Mouse (Mus musculus): ENCODE data around the gene Il6st.

Gene Il6st

DNA sequence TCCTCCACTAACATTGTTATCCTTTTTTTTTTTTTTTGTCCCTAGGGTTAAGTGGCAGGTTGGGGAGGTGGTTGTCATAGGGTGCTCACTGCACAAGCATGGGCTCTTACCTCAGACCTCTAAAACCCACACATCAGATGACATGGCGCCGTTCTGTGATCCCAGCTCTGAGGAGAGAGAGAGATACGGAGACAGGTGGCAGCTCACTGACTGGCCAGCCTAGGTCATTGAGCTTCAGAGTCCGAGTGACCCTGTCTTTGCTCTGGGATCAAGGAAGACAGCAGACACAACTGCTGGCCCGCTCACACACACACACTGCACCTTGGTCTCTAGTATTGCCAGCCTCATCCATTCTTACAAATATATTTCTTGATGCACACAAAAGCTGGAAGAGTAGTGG is 18.7 kb downstream of the Il6st start:
- no peak for DNase-seq (ENCODE audit: low spot score in 2 of 2)

DNA sequence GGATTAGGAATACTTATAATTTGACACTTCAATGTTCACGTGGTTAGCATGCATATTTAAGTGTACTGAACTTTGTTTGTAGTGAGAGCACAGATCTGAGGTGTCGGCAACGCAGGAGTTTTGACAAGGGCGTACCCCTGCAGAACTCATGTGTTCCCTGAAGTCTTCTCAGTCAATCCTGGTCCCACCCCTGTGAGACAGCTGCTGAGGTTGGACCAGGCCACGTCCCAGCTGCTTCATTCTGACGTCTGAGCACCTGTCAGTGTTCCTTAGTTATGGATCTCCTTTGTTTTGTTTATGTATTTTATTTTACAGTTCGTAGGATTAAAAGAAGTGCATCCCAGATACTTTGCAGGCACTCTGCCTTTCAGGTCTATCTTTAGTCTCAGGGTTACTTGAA is 19.1 kb downstream of the Il6st start:
- DNase-seq (ENCODE audit: low spot score in 2 of 2) = no peak

DNA sequence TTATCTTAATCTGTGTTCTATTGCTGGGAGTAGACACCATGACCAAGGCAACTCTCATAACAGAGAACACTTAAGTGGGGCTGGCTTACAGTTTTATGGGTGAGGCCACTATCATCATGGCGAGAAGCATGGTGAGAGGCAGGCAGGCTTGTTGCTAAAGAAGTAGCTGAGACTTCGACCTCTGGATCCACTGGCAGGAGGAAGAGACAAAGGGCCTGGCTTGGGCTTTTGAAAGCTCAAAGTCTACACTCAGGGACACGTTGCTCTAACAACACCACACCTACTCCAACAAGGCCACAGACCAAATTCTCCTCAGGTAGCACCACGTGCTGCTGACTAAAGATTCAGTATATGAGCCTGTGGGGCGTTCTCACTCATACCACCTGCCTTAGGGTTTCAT is 22.4 kb downstream of the Il6st start:
- no peak for DNase-seq (ENCODE audit: low spot score in 2 of 2)

DNA sequence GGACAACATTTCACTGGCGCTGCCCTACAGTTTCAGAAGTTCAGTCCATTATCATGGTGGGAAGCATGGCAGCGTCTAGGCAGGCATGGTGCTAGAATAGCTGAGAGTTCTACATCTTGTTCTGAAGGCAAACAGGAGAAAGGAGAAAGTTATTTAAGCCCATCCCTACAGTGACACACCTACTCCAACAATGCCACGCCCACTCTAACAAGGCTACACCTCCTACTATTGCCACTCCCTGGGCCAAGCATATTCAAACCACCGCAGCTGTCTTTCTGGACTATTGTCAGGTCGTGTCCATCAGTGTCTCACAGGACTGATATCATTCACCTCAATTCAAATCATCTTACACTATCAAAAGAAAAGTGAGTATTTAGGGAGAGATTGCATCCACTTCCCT is 22.8 kb downstream of the Il6st start:
- no peak for DNase-seq (ENCODE audit: low spot score in 2 of 2)

DNA sequence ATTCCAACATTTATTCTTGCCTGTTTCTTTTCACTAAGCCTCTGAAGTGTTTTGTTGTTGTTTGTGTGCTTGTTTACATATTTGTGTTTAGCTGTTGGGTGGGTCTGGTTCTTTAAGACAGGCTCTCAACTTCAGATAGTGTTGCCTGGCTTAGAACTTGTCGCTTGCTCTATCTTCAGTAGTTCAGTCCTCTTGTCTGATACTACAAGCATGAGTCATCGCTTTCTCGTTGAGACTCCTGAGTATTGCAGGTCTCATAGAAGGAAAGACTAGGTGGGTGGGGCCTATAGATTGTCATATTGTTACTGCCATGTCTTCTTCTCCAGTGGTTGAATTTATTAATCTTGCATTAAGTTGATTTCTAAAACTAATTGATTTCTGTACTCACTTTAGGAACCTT is 26.2 kb downstream of the Il6st start:
- DNase-seq (ENCODE audit: low spot score in 2 of 2) = no peak

DNA sequence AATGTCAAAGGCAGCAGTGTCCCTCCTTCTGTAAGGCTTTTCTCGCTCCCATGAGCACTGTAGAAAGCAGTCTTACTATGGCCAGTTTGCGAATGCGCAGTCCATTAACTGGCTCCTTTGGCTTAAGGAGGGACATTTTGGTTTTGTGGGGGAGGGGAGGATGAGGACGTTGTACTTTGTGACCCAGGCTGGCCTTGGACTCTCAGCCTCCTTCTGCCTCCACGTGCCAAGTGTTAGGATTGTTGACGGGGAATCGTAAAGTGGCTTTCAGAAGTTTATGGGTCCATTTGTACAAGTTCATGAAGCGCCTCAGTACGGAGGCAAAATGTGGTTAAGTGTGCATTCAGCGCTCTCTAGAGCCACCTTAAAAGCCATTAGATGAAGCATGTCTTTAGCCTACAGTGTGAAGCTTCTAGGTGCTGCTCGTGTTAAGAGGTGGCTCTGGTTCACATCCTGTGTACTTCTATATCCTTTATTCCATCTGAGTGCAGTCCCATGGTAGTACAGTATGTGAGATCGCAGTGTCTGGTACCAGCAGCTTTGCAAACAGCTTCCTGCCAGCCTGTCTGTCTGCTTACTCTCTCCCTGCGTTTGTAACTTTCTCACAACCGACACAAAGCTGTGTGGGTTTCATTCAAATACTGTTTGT is 27.9 kb downstream of the Il6st start:
- no peak for DNase-seq (ENCODE audit: low spot score in 2 of 2)

DNA sequence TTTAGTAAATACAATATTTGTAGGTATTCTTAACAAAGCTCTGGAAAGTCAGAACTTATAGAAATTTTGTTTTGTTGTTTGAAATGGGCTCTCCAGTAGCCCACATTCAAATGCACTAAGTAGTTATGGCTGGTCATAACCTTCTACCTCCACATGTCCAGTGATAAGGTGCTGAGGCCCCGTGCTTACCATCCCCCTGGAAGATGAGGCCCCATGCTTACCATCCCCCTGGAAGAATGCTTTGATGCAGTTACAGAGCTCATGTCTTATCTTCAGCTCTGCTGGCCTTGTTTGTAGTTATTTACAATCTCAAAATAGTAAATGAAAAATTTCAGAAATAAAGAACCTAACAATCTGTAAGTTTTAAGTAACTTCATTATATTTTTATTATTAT is 28.4 kb downstream of the Il6st start:
- no peak for DNase-seq (ENCODE audit: low spot score in 2 of 2)

DNA sequence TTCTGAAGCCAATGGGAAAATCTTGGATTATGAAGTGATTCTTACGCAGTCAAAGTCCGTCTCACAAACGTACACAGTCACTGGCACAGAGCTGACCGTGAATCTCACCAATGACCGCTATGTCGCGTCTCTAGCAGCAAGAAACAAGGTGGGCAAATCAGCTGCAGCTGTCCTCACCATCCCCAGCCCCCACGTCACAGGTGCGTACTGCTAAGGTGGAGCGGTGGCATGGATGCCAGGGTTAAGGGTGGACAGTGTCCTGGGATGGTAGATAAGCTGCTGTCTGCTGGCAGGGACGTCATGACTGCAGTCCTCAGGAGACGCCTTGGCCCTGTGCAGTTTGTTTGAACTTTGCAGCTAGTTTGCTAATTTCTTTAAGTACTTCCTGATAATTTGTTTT is 30.7 kb downstream of the Il6st start:
- no peak for DNase-seq (ENCODE audit: low spot score in 2 of 2)

DNA sequence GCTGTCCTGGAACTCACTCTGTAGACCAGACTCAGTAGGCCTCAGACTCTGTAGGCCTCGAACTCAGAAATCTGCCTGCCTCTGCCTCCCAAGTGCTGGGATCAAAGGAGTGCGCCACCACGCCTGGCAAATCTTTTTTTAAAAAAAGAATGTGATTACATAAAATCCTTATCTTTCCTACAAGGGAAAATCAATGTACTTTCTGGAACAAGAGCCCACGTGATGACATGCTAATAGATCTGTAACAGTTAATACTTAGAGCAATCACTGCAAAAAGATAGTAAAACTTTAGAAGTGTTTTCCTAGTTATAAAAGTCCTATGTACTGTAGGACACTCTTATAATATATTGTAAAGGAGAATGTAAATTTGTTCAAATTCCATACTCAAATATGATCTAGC is 36.2 kb downstream of the Il6st start:
- DNase-seq (ENCODE audit: low spot score in 2 of 2) = no peak

DNA sequence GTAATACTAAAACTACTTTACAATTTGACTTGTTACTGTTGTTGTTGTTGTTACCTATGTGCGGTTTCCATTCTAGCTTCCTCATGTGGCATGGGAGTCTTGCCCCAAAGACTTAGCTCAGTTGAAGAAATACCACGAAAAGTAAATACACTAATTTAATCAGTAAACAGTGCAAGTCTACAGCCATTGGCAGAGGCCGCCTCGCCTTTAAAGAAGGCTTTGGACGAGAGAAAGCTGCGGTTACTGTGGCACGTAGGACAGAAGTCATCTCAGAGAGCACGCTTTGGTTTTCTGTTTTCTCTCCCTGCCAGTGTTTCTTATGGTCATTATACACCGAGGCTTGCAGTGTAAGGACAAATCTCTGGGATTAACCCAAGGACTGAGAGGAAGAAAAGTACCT is 36.6 kb downstream of the Il6st start:
- DNase-seq (ENCODE audit: low spot score in 2 of 2) = no peak

DNA sequence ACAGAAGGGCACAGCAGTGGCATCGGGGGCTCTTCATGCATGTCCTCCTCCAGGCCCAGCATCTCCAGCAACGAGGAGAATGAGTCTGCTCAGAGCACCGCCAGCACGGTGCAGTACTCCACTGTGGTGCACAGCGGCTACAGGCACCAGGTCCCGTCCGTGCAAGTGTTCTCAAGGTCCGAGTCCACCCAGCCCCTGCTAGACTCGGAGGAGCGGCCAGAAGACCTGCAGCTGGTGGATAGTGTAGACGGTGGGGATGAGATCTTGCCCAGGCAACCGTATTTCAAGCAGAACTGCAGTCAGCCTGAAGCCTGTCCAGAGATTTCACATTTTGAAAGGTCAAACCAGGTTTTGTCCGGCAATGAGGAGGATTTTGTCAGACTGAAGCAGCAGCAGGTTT is 40.0 kb downstream of the Il6st start:
- DNase-seq (ENCODE audit: low spot score in 2 of 2) = no peak

DNA sequence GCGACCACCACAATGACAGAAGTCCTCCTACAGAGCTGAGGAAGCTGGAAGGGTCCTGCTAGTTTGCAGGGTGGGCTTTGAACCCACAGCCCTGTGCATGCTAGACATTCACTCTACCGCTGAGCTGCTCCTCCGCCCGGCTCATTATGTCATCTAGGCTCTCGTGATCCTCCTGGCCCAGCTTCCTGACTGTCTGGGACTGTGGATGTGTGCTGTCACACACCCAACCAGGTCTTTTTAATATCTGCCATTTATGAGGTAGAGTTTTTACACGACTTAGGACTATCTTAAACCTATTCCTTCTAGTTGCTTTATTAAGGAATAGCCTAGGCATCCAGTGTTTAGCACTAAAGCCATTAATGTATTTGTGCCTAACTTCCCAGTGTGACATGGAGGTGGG is 41.6 kb downstream of the Il6st start:
- DNase-seq (ENCODE audit: low spot score in 2 of 2) = no peak

DNA sequence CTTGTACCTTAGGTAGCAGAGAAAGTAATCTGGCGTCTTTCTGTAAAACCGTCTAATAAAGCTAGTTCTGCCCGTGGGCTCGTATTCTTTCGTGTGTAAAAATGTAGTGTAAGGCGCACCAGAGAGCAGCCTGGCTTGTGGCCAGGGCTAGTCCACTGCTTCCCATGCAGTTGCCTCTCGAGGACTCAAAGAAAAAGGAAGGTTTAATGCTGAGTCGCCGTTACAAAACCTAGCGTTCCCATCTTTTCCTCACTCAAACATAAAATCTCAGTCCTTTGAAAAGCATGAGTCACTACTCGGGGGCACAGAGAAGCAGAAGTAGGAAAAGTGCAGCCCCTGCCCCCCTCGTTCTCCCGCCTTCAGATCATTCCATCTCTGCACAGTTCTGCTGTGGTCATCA is 42.9 kb downstream of the Il6st start:
- DNase-seq (ENCODE audit: low spot score in 2 of 2) = no peak

DNA sequence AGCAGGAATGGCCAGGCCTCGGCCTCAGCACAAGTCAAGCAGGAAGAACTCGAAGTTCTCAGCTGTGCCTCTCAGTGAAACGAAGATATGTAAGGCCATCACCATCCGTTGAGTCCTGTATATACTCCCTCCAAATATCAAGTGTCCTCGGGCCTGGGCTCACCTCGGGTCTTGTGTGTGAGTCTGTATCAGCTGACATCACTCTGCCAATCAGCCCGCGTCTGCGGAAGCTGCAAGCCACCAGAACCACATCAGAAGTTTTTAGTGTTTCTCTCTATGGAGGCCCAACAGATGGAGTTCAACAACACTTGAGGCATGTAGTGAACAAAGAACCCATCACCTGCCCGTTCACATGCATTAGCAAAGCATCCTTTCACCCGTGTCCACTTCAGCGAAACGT is 43.8 kb downstream of the Il6st start:
- peak in 1 of 2 experiments; percentile 26 for DNase-seq (ENCODE audit: low spot score in 2 of 2)

DNA sequence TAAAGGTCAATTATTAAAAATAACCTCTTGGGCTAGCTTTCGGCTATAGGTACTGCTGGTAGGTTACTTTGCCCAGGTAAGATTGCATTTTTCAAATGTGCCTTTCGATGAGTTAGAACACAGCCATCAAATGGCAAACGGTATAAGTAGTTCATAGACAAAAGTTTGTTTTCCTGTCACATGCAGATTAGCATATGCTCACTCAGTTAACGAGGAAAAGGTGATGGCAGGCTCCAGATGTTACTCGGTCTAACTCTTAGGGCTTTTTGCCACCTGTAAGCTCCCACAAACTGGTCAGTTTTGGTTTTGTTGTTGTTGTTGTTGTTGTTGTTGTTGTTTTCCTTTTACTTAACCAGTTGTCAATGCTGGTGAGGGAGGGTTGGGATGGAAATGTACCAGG is 44.6 kb downstream of the Il6st start:
- DNase-seq (ENCODE audit: low spot score in 2 of 2) = no peak

DNA sequence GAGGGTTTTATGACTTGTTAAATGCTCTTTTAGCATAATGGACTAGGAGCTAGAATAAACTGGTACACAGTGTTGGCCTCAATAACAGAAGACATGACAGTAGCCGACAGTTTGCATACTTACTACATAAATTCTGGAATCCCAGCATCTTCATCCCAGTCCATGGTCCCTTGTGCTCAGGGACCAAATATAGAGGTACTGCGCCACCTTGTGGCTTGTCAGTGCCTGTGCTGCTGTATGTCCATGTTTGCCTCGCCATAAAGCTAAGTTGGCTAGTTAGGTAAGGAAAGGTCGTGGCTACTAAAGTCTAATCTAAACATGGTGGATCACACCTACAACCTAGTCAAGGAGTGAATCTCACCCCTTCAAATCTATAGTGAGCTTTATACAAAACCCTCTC is 45.6 kb downstream of the Il6st start:
- DNase-seq (ENCODE audit: low spot score in 2 of 2) = peak in 1 of 2 experiments; percentile 65

DNA sequence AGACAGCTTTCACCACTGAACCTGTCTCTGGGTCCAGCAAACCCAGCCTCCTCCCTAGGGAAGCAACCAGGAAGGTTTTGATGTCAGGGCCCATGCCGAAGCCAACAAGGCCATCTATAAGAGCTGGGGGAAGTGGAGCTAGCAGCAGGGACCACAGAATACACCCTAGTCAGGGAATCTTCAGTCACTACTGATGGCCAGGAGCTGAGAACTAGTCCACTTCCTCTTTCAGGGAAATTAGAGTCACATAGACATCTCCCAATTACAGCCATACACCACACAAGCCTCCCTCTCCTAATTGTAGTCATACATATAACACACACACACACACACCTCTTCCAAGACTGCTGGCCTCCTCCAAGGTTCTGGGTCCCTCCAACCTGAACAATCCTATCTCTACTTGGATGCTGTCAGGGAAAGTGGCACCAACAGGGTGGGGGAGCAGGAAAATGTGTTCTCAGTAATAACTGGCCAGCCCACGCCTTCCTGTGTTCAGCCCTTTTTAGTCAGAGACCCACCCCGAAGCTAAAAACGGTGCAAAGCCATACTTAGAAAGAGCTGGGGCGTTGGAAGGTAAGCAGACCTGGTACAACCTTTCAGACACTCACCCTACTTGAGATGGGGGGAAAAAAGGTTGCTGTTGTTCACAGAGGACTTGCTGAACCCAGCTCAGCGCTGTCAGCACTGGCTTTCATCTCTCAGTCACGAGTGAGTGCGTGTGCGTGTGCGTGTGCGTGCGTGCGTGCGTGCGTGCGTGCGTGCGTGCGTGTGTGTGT is 46.8 kb downstream of the Il6st start:
- DNase-seq (ENCODE audit: low spot score in 2 of 2) = no peak

DNA sequence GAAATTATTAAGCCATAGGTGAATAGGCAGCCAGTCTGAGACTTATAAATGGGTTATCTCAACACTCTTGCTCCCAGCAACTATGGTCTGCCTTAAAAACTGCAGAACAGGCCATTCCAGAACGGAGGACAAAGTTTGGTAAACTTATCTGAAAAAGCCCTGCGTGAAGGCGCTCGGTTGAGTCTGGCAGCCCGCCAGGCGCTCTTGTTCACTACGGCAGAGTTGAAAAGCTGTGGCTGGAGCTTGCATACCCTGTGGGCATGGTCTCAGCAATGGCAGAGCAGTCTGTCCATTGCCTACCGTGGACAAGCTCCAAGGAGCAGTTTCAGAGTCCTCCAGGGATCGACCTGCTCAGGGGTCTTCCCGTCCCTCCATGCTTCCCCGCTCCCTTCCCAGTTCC is 47.4 kb downstream of the Il6st start:
- DNase-seq (ENCODE audit: low spot score in 2 of 2) = peak in 1 of 2 experiments; percentile 26

DNA sequence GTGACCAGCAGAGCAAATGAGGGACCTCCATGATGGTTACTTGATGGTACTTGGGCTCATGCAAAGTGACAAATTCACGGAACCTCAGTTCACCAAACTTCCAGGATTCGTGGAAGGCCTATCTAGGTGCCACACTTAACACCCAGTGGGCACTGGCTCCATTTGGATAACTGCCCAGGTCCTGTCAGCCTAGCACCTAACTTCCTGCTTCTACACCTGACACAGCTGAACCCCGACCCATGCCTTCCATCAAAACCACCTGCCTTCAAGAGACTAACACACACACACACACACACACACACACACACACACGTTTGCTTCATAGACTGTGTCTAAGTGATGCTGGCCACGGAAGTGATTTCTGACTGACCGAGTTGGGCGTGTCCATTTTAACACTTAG is 47.9 kb downstream of the Il6st start:
- DNase-seq (ENCODE audit: low spot score in 2 of 2) = no peak

DNA sequence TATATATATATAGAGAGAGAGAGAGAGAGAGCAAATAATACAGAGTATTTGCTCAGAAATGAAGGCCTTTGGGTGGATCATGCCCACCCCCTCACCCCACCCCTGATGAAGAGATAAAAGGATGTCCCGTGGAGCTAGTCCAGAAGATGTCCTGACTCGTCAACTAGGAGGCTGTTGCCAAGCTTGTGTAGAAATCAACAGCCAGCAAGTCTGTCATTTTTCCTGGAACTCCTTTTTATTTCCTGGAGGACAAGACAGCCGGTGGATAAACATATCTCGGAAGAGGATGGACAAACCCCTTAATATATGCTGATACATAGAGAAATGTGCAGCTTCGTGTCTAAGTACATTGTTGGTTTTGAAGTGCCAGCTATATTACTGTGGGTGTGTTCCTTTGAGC is 49.0 kb downstream of the Il6st start:
- DNase-seq (ENCODE audit: low spot score in 2 of 2) = no peak

DNA sequence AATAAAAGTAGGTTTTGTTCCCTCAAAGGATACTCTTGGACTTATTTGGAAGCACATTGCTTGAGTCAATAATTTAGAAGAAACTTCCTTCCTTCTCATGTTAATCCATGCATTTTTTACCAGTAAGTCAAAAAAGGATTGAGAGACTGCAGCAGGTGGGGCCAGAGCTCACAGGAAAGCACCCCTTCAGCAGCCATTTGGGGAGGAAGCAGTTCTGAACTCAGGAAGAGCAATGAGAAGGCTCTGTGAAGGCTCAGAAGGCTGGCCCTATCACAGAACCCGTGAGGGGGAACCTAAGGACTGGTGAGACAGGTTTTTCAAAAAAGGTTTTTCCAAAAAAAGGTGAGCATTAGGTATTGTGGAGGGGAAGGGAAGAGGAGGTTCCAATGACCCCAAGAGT is 50.7 kb downstream of the Il6st start:
- DNase-seq (ENCODE audit: low spot score in 2 of 2) = no peak

DNA sequence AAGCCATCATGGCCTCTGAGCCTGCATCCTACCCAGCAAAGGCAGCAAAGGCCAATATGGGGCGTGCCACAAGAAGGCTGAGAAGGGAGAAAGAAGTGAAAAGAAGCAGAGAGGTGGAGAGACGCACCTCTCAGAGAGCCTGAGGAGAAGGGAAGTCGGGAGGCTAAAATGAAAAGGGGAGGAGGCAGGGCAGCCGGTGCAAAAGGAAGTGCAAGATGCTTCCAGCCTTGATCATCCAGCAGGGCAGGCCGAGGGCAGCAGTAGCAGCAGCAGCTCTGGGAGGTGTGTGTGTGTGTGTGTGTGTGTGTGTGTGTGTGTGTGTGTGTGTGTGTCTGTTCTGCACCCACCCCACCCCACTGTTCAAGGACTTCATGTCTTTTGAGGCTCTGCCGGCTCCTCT is 58.4 kb downstream of the Il6st start:
- no peak for DNase-seq (ENCODE audit: low spot score in 2 of 2)

DNA sequence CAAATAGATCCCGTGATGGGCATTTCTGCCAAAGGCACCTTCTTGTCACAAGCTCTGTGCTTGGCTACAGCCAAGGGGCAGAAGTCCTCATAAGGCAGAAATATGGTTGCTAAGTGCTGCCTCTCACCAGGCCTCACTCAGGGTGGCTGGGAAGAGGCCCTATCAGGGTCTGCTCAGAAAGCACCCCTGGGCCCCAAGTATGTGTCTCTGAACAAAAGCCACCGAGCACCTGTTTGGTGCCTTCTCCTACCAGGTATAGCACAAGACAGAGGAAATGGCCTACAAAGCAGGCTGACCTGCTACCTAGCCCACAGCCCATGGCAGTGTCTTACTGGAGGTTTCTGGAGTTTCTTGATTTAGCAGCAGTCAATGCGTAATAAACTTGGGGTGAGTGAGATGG is 59.0 kb downstream of the Il6st start:
- no peak for DNase-seq (ENCODE audit: low spot score in 2 of 2)
